Mouse (Mus musculus) cerebellum, adult 11 months (tissue): Measurements from ENCODE around the gene Peak1.
"Not testable (repeated sequence)": the region's sequence is repeated elsewhere in the genome, so short reads cannot be mapped to it uniquely, and the experiment has no call there.

Source experiments
- DNase-seq: peaks from one replicate; pipeline ENCODE4 v3.0.0; 2022

Gene Peak1

DNA sequence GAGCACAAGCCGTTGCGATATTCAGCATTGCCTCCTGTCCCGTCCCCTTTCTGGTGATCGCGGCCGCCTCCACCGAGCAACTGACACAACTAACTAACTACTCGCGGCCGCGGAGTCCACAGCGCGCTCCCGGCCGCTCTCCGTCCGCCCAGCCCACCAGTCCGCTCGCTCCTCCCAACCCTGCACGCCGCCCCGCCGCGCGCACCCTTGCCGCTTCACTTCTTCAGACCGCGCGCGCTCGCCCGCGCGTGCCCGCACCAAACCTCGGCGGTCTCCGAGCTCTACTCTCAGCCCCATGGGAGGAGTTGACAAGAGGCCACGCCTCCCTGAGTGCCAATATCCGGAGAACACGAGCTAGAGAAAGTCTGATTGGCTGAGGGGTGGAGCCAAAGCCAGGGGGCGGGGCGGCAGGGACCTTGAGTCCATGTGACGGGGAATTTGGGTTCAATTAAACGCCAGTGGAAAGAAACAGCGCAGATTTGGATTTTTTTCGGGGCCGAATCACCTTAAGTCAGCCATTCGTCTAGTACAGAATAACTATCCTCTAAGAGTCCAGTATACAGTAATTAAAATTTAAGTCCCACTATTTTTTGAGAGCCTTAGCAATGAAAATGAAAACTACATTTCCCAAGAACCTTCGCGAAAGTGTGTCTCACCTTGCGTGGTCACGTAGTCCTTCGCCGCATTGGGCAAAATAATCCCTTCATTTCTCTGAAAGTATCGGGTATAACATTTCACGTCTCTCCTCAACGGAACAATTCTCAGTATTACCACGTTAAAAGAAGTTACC is at the start of gene Peak1, which contains the start of gene Hmg20a:
Peak1 (minus strand) TSS at position 120 of the 790 bp plus-strand sequence.
Hmg20a (plus strand) TSS at position 662 of the 790 bp plus-strand sequence.
- peak; percentile 100 for DNase-seq

DNA sequence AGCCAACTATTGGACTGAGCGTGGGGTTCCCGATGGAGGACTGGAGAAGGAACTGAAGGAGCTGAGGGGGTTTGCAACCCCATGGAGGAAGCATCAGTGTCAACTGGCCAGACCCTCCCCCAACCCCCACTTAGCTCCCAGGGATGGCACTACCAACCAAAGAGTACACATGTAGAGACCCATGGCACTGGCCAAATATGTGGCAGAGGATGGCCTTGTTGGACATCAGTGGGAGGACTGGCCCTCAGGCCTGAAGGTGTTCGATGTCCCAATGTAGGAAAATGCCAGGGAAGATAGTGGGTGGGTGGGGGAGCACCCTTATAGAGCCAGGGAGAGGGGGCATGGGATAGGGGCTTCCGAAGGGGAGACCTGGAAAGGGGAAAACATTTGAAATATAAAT is 48.4 kb upstream of the Peak1 start:
- DNase-seq = no peak

DNA sequence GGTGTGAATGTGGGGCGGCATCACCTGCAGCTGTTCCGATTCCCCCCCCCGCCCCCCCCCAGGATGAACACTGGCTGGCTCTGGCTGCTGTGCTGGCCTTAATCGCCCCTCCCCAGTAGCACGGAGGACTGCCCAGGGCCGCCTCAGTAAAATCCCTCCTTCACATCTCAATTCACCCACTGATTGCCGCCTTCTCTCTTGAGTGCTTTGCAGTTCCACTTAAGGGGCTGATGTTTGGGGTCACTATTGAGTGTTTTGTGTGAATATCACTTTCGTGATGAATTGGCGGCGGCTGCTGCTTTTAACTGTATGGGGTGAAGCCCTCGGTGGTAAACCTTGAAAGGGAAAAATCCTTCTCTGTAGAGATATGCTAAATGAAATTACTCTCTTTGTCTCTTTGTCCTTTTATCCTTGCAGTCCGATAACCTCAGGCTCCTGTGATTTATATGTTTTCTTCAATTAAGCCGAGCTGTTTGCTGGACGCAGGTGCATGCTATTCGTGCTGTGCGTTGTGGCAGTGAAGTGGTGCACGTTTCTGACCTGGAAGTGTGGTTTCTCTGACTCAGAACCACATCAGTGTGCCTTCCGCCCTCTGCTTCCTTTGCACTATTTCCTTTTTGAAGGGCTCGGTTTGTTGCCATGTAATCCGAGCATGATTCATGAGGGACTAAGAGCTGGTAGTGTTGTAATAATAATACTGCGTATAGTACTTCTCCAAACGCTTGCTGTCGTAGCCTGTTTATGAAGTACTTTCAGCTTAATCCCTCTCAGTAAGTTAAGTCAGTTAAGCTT is 47.2 kb upstream of the Peak1 start:
- no peak for DNase-seq

DNA sequence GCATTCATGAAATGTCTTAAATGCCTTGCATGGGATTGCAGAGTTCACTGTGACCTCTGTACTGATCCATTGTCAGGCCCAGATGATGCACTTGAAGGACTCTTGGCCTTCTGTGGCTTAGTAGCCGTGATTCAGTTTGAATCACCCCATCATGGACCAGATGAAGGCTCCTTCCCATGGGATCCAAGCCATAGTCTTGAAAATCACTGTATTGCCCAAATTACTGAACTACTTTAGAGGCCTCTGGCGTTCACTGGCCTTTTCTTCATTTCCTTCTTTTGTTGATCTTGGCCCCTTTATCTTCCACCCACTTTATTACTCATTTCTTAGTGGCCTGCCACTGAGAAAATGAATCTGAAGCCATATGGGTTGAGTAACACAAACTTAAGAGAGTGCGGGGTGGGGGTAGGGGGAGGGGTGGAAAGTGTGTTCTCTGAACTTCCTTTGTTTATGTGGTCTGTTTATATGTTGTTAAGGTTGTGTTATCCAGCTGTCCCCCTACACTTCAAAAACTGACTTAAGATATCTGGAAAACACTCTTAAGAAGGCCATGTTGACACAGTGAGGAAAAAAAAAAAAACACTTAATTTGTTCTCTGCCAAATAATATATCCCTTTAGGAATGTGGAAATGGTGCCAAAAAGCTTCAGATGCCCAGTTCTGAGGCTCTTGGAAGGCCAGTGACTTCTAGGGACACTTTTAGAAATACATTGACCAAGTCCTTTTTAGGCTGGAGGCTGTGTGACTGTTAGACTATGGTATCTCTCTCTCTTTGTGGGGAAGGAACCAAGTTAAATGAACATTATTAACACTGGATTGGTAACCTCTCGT is 46.0 kb upstream of the Peak1 start:
- DNase-seq = no peak

DNA sequence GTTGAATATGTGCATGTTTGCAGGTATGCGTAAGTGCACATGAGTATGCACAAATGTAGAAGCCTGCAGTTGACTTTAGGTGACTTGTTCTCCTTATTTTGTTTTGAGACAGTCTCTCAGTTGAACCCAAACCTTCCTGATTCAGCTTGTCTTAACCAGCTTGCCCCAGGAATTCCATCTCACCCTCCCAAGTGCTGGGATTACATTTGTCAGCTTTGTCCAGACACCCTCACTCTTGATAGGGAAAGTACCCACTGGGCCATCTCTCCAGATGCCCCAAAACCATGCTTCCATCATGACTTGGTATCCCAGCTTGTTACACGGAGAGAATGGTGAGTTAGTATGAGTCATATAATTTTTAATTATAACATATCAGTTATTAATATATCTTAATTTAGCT is 45.2 kb upstream of the Peak1 start:
- DNase-seq = no peak

DNA sequence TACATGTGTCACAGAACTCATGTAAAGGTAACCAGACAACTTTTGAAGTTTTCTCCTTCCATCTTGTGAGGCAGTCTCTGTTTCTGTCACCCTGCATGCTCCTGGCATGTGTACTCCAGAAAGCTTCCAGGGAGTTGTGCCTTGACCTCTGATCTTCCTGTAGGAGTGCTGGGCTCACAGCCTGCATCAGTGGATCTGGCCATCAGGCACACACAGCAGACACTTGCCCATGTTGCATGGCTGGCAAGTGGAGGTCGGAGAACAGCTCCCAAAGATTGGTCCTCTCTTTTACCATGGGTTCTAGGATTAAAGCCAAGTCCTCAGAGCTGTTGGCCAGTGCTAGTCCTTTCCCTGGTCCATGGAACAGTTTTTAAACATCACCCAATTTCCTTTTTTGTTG is 44.7 kb upstream of the Peak1 start:
- peak; percentile 10 for DNase-seq

DNA sequence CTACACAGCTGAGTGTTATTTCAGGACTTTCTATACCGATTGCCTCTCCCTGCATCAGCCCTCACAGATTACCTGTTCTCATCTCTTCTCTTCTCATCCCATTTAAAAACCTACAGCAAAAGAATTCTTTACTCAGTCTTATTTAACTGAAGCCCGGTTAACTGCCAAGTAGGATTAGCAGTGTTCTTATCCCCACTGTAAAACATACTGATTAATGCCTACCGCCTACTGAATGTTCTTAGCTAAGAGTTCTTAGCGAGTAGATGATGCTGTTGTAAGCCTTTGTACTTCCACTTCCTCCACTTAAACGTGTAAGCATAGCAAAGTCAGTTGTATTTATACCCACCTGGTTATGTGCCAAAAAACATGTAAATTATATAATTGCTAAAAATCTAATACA is 43.1 kb upstream of the Peak1 start:
- no peak for DNase-seq

DNA sequence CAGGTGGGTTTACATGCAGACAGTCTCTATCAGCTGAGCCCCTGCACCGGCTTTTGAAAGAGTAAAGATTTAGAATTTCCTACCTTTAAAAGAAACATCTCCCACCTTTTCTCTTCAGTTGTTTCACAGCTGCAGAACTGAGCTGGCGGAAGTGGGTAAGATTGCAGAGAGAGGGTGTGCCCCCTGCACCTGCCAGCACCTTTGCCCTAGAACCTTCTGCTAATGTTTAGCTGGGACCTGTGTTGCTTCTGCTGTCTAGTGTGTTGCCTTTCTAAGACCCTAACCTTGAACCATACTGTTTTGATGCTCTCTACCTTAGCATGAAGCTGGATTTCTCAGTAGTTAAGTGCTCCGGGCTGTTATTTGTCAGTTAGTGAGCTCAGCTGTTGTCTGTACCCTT is 38.6 kb upstream of the Peak1 start:
- no peak for DNase-seq

DNA sequence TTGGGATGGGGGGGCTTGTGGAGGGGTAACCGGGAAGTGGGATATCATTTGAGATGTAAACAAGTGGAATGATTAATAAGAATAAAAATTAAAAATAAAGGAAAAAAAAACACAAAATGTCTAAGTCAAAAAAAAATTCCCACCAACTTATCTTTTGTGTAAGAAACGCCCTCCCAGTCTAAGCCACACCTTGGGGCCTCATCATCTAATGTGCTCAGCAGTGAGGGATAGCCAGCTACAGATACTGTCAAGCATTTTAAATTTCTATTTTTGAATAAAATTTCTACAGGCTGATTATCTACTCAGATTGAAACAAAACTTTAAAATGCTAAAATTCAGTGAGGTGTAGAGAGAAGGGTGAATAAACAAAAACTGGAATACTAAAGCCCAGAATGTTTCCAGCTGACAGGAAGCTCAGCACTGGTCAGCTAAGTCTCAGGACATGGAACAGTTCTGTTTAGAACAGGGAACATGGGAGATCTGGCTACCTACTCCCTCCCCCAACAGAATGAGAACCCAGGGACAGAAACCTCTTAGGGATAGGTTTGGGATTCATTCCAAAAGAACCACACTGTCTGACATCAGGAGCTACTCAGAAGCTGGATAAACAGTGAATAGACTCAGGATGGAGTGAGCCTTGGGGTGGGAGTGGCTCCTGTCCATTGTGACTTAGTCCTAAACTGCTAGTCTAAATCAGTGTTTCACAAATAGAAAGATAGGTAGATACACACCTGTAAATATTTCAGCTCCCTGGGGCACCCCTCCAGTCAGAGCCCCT is 35.4 kb upstream of the Peak1 start:
- DNase-seq = no peak

DNA sequence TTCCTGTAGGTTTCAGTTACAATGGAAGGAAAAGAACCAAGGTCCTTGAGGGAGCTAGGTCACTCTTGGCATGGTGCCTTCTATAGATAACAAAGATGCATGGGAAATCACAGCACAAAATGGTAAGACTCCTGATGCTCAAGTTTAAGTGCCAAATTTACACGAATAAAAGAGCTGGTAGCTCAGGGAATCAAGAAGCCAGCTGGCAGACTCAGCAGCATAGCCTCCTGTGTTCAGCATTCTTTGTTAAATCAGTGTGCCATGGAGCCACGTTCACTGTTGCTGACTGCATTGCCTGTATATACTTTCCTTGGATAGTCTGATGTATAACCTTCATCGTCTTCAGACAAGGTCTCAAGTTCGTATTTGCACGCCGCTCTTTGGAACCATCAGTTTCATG is 33.7 kb upstream of the Peak1 start:
- DNase-seq = no peak

DNA sequence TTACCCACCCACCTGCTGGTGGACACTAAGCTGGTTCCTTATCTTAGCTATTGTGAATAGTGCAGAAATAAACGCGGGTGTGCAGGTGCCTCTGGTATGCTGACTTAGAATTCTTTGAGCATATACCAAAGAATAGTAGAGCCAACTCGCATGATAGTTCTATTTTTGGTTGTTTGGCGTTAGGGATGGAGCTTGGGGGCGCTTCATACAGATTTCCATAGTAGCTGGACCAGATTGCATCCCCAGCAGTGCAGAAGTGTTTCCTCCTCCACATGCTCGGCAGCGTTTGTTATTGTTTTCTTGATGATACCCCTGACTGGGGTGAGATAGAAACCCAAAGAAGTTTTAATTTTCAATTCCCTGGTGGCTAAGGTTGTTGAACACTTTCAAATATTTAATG is 21.8 kb upstream of the Peak1 start:
- no peak for DNase-seq

DNA sequence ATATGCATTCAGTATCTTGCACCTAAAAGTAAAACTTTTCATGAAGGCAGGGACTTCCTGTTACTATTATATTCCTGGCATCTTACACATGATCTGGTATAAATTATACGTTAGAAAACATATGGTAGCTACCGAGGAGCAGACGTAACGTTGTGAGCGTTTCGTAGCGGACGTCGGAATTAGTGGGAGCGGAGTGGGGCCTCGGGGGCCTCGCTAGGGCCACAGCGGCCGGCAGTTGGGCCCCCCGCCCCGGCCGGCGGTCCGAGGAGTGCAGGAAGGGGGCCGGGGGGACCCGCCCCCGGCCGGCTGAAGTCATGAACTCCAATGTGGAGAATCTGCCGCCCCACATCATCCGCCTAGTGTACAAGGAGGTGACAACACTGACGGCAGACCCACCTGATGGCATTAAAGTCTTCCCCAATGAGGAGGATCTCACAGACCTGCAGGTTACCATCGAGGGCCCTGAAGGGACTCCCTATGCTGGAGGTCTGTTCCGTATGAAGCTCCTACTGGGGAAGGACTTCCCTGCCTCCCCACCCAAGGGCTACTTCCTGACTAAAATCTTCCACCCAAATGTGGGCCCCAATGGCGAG is 19.5 kb upstream of the Peak1 start:
- DNase-seq = not testable (repeated sequence)

DNA sequence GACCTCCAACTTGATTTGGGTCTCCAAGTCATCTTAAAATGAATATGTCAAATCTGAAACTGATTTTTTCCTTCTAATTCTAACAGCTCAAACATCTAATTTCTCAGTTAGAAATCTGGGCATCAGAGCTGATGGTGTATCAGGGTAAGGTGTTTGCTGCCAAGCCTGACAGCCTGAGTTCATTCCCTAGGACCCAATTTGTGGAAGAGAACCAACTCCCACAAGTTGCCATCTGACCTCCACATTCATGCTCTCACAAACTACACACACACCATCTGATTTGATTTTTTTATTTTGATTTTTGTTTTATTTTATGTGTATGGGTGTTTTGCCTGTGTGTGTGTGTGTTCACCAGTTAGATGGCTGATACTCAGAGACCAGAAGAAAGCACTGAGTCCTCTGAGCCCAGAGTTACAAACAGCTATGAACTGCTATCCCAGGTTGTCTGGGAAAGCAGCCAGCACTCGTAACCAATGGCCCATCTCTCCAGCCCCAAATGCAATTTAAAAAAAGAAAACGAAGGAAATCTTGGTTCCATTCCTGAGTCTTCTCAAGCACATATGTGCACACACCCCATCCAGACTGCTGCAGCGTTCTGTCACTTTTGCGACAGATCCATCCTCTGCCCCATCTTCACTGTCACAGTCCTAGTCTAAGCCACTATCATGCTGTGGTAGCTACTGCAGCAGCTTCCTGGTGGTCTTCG is 18.1 kb upstream of the Peak1 start:
- DNase-seq = peak; percentile 48

DNA sequence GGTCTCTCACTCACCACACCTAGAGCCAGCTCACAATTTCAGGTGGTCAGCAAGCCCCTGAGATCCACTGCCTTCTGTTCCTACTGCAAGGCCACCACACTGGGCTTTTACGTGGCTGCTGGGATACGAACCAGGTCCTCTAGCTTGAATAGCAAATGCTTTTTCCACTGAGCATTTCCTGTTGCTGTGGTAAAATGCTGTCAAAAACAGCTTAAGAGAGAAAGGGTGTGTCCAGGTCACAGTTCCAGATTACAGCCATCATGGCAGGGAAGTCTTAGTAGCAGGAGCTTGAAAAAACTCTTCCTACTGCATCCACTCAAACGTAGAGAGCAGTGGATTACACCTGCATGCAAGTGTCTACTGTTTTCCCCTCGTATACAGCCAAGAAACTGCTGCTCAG is 7.0 kb upstream of the Peak1 start:
- DNase-seq = no peak

DNA sequence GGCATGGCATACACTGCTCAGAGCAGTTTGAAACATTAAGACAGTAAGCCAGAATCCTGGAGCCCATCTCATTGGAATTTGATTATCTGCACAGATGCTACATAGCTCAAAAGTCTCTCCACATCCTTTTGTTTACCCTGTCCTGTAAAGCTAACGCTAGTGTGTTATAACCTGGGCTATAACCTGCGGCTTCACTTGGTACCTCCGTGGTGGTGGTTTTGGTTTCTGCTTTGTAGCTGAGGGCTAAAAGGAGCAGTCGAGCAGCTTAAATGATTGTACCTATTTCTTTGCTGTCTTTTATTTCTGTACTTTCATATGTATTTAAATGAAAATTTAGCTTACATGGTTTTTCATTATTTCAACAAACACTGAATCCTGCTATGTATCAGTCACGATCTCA is 4.1 kb upstream of the Peak1 start:
- DNase-seq = no peak

DNA sequence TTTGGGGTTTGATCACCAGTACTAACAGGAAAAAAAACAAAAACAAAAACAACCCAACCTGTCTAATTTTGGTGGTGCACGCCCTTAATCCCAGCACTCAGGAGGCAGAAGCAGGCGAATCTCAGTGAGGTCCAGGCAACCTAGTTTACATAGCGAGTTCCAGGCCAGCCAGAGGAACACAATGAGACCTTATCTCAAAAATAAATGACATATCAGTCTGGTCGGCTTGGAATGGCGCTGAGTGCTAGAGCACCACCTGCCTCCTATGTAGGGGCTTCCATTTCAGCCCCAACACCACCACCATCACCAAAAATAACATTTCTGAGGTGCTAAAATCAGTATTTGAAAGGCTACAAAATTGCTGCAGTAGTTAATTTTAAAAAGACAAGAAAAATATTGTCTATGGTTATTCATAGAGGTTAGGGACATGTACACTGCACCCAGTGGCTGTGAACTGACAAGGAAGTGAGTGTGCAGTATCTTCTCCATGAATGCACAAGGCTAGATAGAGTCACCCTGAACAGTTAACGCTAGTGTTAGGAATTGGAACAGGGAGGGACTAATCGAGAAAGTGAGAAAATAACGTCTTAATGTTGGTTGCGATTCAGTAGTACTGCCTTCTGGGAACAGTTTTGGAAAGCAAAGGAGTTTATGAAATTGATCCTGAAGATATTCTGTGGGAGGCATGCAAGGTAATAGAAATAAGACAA is 3.2 kb upstream of the Peak1 start:
- DNase-seq = no peak

DNA sequence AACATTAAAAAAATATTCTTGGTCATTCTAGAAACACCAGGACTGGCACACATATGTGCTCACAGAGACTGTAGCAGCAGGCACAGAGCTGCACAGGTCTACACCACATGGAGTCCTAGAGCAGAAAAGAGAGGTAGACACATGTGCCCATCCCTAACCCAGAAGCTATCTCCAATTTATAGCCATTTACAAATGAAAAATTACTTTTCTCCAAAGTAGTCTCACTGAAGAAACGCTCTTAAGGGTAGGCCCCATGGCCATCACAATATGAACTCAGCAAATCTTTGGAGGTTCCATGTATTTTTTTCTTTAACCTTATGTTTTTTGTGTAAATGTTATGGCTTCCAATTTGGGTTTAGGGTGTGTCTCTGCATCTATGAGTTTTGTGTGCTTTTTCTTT is 2.4 kb upstream of the Peak1 start:
- DNase-seq = no peak

DNA sequence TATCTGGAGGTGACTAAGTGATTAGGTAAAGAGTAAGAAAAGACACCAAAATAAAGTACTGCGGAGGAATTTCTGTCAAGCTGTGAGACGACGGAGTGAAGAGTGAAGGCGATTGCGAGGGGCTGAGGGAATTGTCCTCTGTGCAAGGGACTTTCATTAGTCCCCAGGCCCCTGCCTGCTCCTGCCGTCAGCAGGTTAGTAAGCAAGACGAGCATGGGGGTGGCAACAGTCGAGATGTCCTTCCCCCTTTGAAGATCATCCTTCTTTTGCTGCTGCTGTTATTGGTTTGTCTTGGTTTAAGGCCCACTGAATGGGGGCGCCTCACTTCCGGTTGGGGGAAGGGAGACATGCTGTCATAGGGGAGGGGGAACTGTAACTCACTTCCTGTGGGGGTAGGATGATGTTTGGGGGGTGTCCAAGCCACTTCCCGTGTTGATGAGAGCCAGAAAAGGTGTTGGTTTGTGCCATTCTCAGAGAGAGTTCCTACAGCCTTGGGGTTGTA is 922 bp upstream of the Peak1 start:
- DNase-seq = peak; percentile 59

DNA sequence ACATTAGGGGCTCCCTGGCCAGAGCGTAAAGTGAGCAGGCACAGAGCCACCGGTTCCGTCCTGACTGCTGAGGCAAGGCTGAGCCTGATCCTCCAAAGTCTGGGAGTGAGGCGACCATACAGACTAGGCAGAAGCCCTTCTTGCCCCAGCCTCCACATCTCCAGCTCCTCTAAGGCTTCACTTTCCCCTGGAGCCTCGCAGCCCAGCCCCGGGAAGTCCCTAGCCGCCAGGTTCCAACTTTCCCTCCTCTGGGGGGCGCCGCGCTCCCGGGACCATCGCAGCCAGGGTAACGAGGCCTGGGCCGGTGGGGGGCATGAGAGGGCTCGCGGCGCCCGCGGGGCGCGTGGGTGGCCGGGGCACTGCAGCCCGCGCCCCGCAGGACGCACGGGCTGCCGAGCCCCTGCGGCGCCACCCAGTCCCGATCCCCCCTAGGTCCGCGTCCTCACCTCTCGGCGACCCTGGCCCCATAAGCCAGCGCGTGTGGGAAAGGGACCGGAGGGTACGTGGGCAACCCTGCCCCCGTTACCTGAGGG is 386 bp downstream of the Peak1 start:
- DNase-seq = peak; percentile 77

DNA sequence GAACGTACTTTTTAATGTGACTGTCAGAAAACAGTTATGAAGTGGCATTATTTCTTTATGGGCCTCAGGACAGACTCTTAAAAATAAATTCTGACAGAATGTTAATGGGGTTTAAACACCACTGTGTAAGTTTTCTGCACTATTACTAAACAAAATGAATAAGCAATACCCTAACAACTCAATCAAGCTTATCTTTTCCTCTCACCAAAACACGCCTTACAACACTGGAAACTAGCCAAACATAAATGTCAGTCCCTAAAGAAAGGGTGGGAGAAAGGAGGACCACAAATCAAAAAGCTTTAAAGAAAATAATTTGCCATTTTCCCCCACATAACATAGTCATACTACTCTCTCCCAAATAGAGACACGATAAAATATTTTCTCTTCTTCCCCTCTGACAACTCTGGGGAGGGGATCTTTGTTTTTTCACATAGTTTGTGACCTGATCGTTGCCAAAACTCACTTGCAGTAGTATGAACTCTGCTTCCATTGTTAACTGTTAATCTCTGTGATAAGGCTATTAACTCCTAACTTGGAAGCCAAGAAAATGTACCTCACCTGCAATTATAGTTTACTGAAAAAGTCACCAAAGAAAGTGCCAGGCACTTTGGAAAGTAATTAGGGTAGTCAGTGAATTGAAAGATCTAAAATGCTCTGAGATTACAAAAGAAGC is 1.8 kb downstream of the Peak1 start:
- no peak for DNase-seq
